Mouse (Mus musculus): ENCODE measurements at regions not wholly inside any gene's neighbourhood (a gene's known extent, or its start where the extent isn't known, plus 50 kb on each side); places are given as distances from the start of the nearest gene placed in this dataset.

DNA sequence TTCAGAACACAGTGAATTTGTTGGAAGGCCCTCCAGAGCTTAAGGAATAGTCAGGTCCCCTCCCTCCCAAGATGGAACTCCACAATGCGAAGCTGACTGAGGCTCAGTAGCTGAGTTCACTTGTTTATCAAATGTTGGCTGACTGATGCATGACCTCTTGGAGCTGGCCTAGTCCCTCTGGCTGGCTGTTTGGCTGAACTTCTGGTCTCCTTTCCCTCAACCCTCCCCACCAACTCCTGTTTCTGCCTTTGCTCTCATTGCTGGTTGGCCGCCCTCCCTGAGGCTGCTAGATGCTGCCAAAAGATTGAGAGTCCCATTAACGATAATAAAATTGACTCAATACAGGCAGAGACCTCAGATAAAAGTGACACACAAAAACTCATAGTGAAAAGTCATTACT lies 586.5 kb upstream of the Intu start:
- Histone ChIP-seq H3K27me3 (replicated peaks) (no peaks in the 10 kb centered on the region), H3K79me2 (replicated peaks; ENCODE audit: control insufficient read depth, extremely low read depth, insufficient read depth, poor library complexity, severe bottlenecking) (no peaks in the 10 kb centered on the region), H3K36me3 (replicated peaks in 1 of 2; ENCODE audit: control insufficient read depth in 1 of 2, insufficient read depth in 1 of 2, low read length in 1 of 2) (no peaks in the 10 kb centered on the region), H3K9me3 (replicated peaks; ENCODE audit: low read length) (no peaks in the 10 kb centered on the region), H3K4me2 (ENCODE audit: insufficient read depth, low read depth, poor library complexity, severe bottlenecking) (no peak overlapping the region), H3K9ac (ENCODE audit: insufficient read depth, low read depth) (no peak overlapping the region), H3K4me1 (ENCODE audit: control insufficient read depth in 1 of 2, insufficient read depth in 2 of 2) (no peaks in the 10 kb centered on the region), H3K4me3 (replicated peaks in 1 of 3; ENCODE audit: low read depth in 2 of 3, low read length in 2 of 3, poor library complexity in 1 of 3) (no peak overlapping the region), H3K27ac (ENCODE audit: insufficient read depth, low read depth) (no peak overlapping the region)
- dilution Hi-C loops (cut with MboI; ENCODE audit: extremely low pct_ligation_motif_present, extremely low pct_unique_long_range_greater_than_20kb, low sequenced_read_pairs), result no loop called here
- DNase-seq (ENCODE audit: extremely low read depth), result no peak
- TF ChIP-seq CHD1 (IDR thresholded peaks at IDR 0.05; ENCODE audit: low read depth, low read length) (no peak), NRF1 (IDR thresholded peaks at IDR 0.05; ENCODE audit: low read depth, low read length) (no peak), JUND (conservative IDR thresholded peaks at IDR 0.05; ENCODE audit: low read depth, low read length) (no peak), NELFE (IDR thresholded peaks at IDR 0.05; ENCODE audit: low read depth, low read length) (no peak)
- in situ Hi-C loops (cut with MboI; ENCODE audit: low pct_ligation_motif_present, low pct_unique_long_range_greater_than_20kb, low sequenced_read_pairs), result no loop called here

DNA sequence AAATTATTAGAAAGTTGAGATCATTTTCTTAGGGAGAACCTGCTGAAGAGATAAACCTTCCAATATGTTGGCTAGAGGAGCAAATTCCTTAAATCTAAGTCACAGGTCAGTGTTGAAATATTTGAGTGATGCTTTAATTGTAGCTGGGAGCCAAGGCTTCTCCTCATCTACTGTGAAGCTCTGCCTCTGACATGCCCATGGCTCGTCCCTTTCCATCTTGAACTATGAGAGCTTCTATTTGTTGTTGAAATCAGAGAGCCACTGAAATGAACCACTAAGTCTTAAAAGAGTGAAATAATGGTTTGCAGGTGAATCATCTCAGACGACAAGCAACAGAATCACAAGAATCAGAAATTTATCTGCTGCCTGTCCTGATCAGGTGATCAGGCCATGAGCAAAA lies 579.0 kb upstream of the Intu start:
- Histone ChIP-seq H3K4me3 (replicated peaks in 1 of 3; ENCODE audit: low read depth in 2 of 3, low read length in 2 of 3, poor library complexity in 1 of 3) (no peak overlapping the region), H3K9ac (ENCODE audit: insufficient read depth, low read depth) (no peak overlapping the region), H3K27me3 (replicated peaks) (no peaks in the 10 kb centered on the region), H3K36me3 (replicated peaks in 1 of 2; ENCODE audit: control insufficient read depth in 1 of 2, insufficient read depth in 1 of 2, low read length in 1 of 2) (no peaks in the 10 kb centered on the region), H3K27ac (ENCODE audit: insufficient read depth, low read depth) (no peak overlapping the region), H3K79me2 (replicated peaks; ENCODE audit: control insufficient read depth, extremely low read depth, insufficient read depth, poor library complexity, severe bottlenecking) (no peaks in the 10 kb centered on the region), H3K9me3 (replicated peaks; ENCODE audit: low read length) (peaks cover 3% of the 10 kb centered on the region), H3K4me1 (ENCODE audit: control insufficient read depth in 1 of 2, insufficient read depth in 2 of 2) (no peaks in the 10 kb centered on the region), H3K4me2 (ENCODE audit: insufficient read depth, low read depth, poor library complexity, severe bottlenecking) (no peak overlapping the region)
- dilution Hi-C loops (cut with MboI; ENCODE audit: extremely low pct_ligation_motif_present, extremely low pct_unique_long_range_greater_than_20kb, low sequenced_read_pairs) (no loop called here), in situ Hi-C loops (cut with MboI; ENCODE audit: low pct_ligation_motif_present, low pct_unique_long_range_greater_than_20kb, low sequenced_read_pairs) (no loop called here)
- DNase-seq (ENCODE audit: extremely low read depth), result no peak
- TF ChIP-seq ZC3H11A (IDR thresholded peaks at IDR 0.05; ENCODE audit: low read depth, low read length) (no peak), RCOR1 (conservative IDR thresholded peaks at IDR 0.05; ENCODE audit: low read depth, low read length) (no peak), E2F4 (IDR thresholded peaks at IDR 0.05; ENCODE audit: insufficient replicate concordance, low read depth, low read length) (no peak), MEF2A (IDR thresholded peaks at IDR 0.05; ENCODE audit: borderline replicate concordance, low read depth, low read length) (no peak)

DNA sequence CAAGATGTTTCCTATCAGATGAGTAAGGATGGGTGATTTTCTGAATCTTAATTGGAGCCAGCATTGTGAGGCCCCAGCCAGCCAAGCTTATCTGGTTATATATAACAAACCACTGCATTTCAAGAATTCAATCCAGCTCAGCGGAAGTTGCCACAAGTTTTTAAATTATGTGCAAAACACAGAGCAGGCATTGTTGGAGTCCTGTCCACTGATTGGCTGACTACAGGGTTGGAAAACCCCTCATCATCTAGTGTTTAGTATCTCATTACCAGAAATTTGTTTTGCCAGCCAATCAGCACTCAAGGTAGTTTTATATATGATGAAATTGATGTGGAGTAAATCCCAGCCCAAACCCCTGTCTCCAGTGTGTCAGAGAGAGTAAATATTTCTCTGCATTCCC lies 578.5 kb upstream of the Intu start:
- Histone ChIP-seq H3K4me3 (replicated peaks in 1 of 3; ENCODE audit: low read depth in 2 of 3, low read length in 2 of 3, poor library complexity in 1 of 3) (no peak overlapping the region), H3K27me3 (replicated peaks) (no peaks in the 10 kb centered on the region), H3K9ac (ENCODE audit: insufficient read depth, low read depth) (no peak overlapping the region), H3K27ac (ENCODE audit: insufficient read depth, low read depth) (no peak overlapping the region), H3K4me2 (ENCODE audit: insufficient read depth, low read depth, poor library complexity, severe bottlenecking) (no peak overlapping the region), H3K79me2 (replicated peaks; ENCODE audit: control insufficient read depth, extremely low read depth, insufficient read depth, poor library complexity, severe bottlenecking) (no peaks in the 10 kb centered on the region), H3K4me1 (ENCODE audit: control insufficient read depth in 1 of 2, insufficient read depth in 2 of 2) (no peaks in the 10 kb centered on the region), H3K9me3 (replicated peaks; ENCODE audit: low read length) (peaks cover 3% of the 10 kb centered on the region), H3K36me3 (replicated peaks in 1 of 2; ENCODE audit: control insufficient read depth in 1 of 2, insufficient read depth in 1 of 2, low read length in 1 of 2) (no peaks in the 10 kb centered on the region)
- TF ChIP-seq E2F4 (IDR thresholded peaks at IDR 0.05; ENCODE audit: insufficient replicate concordance, low read depth, low read length) (no peak), NELFE (IDR thresholded peaks at IDR 0.05; ENCODE audit: low read depth, low read length) (no peak), CHD2 (IDR thresholded peaks at IDR 0.05; ENCODE audit: low read length) (no peak), USF2 (conservative IDR thresholded peaks at IDR 0.05; ENCODE audit: low read depth, low read length) (no peak), GABPA (IDR thresholded peaks at IDR 0.05; ENCODE audit: insufficient replicate concordance, low read depth, low read length) (no peak), MAFK (IDR thresholded peaks at IDR 0.05; ENCODE audit: insufficient replicate concordance, low read length) (no peak), MXI1 (IDR thresholded peaks at IDR 0.05; ENCODE audit: low read depth, low read length) (no peak), SIN3A (IDR thresholded peaks at IDR 0.05; ENCODE audit: low read length) (no peak), HCFC1 (IDR thresholded peaks at IDR 0.05; ENCODE audit: low read depth, low read length) (no peak), CTCF (conservative IDR thresholded peaks at IDR 0.05 in 1 of 2, IDR thresholded peaks at IDR 0.05 in 1 of 2; ENCODE audit: low read depth in 2 of 2, low read length in 2 of 2) (no peak), MEF2A (IDR thresholded peaks at IDR 0.05; ENCODE audit: borderline replicate concordance, low read depth, low read length) (no peak), POLR2AphosphoS2 (IDR thresholded peaks at IDR 0.05; ENCODE audit: low read depth, low read length) (no peak), IRF4 (IDR thresholded peaks at IDR 0.05; ENCODE audit: low read depth, low read length) (no peak), PAX5 (IDR thresholded peaks at IDR 0.05; ENCODE audit: low read length) (no peak), POLR2A (IDR thresholded peaks at IDR 0.05; ENCODE audit: low read depth, low read length) (no peak), KAT2A (IDR thresholded peaks at IDR 0.05; ENCODE audit: insufficient replicate concordance, low read length) (no peak)
- in situ Hi-C loops (cut with MboI; ENCODE audit: low pct_ligation_motif_present, low pct_unique_long_range_greater_than_20kb, low sequenced_read_pairs) (no loop called here), dilution Hi-C loops (cut with MboI; ENCODE audit: extremely low pct_ligation_motif_present, extremely low pct_unique_long_range_greater_than_20kb, low sequenced_read_pairs) (no loop called here)
- peak; percentile 2 for DNase-seq (ENCODE audit: extremely low read depth)
